Mouse (Mus musculus): ENCODE results near the gene Myl10.
"Not testable (repeated sequence)": the region's sequence is repeated elsewhere in the genome, so short reads cannot be mapped to it uniquely, and the experiment has no call there.

Gene Myl10

GRCm38 (mm10) chr5:136692784-136693183 lies at the start of gene Myl10:
Myl10 (plus strand) TSS chr5:136693146.
- no peak for DNase-seq (ENCODE audit: low spot score)

GRCm38 (mm10) chr5:136646731-136647328 lies 46.1 kb upstream of the Myl10 start:
- DNase-seq (ENCODE audit: low spot score), result no peak

GRCm38 (mm10) chr5:136649071-136649470 lies 43.9 kb upstream of the Myl10 start:
- no peak for DNase-seq (ENCODE audit: low spot score)

GRCm38 (mm10) chr5:136649655-136650054 lies 43.3 kb upstream of the Myl10 start:
- DNase-seq (ENCODE audit: low spot score), result no peak

GRCm38 (mm10) chr5:136654481-136654880 lies 38.5 kb upstream of the Myl10 start:
- no peak for DNase-seq (ENCODE audit: low spot score)

- no peak for DNase-seq (ENCODE audit: low spot score)
These were observed 36.0 kb upstream of the Myl10 start for GRCm38 (mm10) chr5:136656830-136657395.

- not testable (repeated sequence) for DNase-seq (ENCODE audit: low spot score)
These were observed 32.2 kb upstream of the Myl10 start for GRCm38 (mm10) chr5:136660721-136661120.

GRCm38 (mm10) chr5:136662281-136662680 lies 30.7 kb upstream of the Myl10 start:
- DNase-seq (ENCODE audit: low spot score), result no peak

- no peak for DNase-seq (ENCODE audit: low spot score)
These were observed 30.1 kb upstream of the Myl10 start for GRCm38 (mm10) chr5:136662822-136663221.

- DNase-seq (ENCODE audit: low spot score), result peak; percentile 77
These were observed 28.4 kb upstream of the Myl10 start for GRCm38 (mm10) chr5:136664497-136664896.

GRCm38 (mm10) chr5:136676315-136677030 lies 16.5 kb upstream of the Myl10 start:
- no peak for DNase-seq (ENCODE audit: low spot score)

GRCm38 (mm10) chr5:136678840-136679348 lies 14.1 kb upstream of the Myl10 start:
- DNase-seq (ENCODE audit: low spot score), result no peak

GRCm38 (mm10) chr5:136686349-136686748 lies 6.6 kb upstream of the Myl10 start:
- DNase-seq (ENCODE audit: low spot score), result no peak

GRCm38 (mm10) chr5:136687561-136687960 lies 5.4 kb upstream of the Myl10 start:
- no peak for DNase-seq (ENCODE audit: low spot score)

- no peak for DNase-seq (ENCODE audit: low spot score)
These were observed 4.1 kb upstream of the Myl10 start for GRCm38 (mm10) chr5:136688841-136689240.

GRCm38 (mm10) chr5:136691170-136691569 lies 1.8 kb upstream of the Myl10 start:
- no peak for DNase-seq (ENCODE audit: low spot score)

- DNase-seq (ENCODE audit: low spot score), result no peak
These were observed 472 bp downstream of the Myl10 start for GRCm38 (mm10) chr5:136693418-136693817.

GRCm38 (mm10) chr5:136694976-136695375 lies 2.0 kb downstream of the Myl10 start:
- no peak for DNase-seq (ENCODE audit: low spot score)

- no peak for DNase-seq (ENCODE audit: low spot score)
These were observed 3.6 kb downstream of the Myl10 start for GRCm38 (mm10) chr5:136696516-136696915.

- DNase-seq (ENCODE audit: low spot score), result no peak
These were observed 4.7 kb downstream of the Myl10 start for GRCm38 (mm10) chr5:136697618-136698017.

GRCm38 (mm10) chr5:136702159-136702725 lies 9.3 kb downstream of the Myl10 start:
- DNase-seq (ENCODE audit: low spot score), result peak; percentile 16

GRCm38 (mm10) chr5:136703751-136704150 lies 10.8 kb downstream of the Myl10 start:
- peak; percentile 83 for DNase-seq (ENCODE audit: low spot score)

- no peak for DNase-seq (ENCODE audit: low spot score)
These were observed 11.2 kb downstream of the Myl10 start for GRCm38 (mm10) chr5:136704151-136704550.

Measured in urinary bladder, postnatal 25 days (tissue).